Mouse (Mus musculus): Measurements from ENCODE around the gene Phactr4.
"Not testable (repeated sequence)": the region's sequence is repeated elsewhere in the genome, so short reads cannot be mapped to it uniquely, and the experiment has no call there.

Gene Phactr4

DNA sequence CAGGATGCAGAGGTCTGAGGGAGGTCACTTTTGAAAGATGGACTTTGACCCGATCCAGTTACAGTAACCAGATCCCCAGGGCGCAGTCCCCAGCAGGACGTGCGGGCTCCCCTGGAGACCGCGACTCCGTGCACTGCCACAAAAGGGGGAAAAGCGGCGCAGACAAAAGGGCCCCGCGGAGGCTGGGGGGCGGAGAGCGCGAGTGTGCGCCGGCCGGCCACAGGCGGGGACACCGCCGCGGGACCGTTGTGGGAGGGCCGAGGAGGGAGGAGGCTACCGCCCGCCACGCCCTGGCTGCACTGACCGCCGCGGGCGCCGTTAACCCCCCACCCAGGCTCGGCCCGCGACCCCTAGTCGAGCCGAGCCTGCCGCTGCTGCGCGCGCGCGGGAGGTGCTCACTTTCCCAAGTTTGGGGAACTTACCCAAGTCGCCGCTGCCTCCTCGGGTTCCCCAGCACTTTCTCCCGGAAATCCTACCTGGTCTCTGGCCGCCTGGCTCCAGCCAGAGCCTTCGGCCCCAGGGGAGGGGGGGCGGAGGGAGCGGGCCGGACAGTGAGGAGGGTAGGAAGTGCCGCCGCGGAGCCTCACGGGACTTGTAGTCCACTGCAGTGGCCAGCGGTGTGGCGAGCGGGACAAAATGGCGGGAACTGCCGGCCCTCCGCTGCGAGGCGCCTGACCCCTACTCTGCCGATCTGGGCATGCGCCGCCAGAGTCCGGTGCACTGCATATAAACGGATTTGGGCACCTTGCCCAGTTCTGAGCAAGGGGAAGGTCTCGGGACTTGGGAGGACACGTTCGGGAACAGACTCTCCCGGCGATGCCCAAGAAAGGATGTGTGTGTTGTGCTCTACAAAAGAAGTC, at the start of gene Phactr4:
TSS of gene Phactr4 (minus strand) at position 567 of the 860 bp plus-strand sequence.
- peak; percentile 93 for DNase-seq

DNA sequence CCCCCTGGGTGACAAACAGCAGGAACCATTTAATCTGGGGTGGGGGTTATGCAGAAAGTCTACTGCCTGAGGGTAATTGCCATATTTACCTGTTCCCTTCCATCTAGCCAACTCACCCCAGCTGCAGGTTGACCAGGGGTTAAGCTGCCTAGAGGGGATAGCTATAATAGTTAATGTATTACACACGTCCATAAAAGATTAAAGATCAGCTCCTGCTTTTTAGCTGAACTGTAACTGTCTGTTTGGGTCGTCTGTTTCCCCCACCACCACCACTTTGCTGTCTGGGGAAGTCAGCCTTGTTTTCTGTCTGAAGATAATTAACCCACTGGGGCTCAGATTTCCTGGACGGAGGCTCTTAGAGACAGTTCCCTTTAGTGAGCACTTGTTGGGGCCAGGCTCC, 47.6 kb upstream of the Phactr4 start:
- DNase-seq, result no peak

DNA sequence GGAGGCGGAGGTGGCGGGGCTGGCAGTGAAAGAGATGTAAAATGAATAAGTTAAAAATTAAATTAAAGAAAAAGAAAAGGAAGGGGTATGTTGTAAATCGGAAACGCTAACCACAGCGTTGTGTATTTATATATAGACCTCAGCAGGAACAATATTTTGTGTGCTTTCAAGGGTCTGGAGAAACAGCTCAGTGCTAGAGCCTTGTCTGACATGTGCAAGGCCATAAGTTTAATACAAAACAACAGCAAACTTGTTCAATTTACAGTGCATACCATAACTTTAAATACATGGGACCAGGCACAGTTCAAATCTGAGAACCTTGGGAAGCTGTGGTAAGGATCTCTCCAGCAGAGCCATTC, 41.9 kb upstream of the Phactr4 start:
- no peak for DNase-seq

DNA sequence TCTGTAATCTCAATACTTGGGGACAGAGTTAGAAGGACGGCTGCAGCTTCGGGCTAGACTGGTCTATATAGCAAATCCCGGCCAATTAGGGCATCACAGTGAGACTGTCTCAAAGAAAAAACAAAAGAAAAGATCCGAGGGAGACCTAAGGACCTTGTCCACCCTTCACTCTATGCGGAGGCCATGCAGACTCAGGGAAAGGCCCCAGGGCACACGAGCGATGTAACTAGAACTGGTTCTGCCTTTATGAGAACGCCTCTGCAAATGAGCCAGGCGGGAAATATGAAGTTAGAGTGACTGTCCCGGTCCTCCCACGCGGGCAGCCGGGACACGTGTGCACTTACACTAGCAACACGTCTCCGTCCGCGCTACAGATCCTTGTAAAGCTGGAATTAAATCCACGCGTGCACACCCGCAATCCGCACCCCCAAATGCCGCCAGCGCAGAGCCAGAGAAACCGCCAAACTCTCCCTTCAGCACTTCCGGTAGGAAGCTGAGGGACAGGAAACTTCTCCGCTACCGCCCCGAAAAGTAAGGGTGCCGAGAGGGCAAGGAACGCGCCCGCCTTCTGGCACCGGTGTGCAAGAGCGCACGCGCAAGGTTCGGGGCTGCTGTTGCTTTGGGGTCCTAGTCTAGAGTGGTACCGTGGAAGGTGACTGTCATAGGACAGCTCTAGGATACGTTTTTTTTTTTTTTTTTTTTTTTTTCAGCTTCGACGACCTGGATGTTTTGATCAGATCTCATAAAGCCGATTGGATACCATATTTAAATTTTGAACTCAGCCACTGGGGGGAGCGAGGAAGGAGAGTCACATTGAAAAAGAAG, 41.4 kb upstream of the Phactr4 start, which contains the start of gene Med18:
TSS of gene Med18 (minus strand) at position 492 of the 825 bp plus-strand sequence.
- peak; percentile 91 for DNase-seq

DNA sequence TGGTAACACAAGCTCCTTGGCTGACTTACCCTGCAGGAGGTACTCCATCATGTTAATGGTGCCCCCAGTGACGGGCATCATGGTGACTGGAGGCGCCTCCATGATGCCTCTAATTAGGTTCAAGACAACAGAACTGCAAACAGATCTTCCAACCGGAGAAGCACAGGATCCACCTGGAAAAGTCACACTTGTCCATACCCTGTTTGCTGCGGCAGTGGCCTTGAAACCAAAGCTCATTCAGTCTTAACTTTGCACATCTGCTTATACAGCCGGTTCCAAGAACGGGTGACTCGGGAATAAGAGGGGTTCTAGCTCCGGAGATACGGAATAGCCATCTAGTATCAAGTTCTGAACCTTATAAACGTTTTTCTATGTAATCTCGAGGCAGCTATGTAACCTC, 40.5 kb upstream of the Phactr4 start:
- DNase-seq, result no peak

DNA sequence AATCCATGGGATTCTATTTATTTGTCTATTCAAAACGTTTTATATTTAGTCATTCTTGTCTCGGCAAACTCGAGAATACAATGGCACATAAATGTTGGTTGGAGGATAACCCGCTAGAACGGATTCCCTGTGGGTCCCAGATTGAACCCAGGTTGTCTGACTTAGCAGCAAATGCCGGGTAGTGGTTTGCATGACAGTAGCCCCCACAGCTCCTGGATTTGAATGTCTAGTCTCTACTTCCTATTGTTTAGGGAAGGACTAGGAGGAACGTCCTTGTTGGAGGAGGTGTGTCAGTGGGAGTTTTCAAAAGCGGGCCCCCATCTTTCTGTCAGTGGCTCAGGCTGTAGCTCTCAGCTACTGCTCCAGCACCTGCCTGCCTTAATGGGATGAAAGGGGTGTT, 37.9 kb upstream of the Phactr4 start:
- no peak for DNase-seq

DNA sequence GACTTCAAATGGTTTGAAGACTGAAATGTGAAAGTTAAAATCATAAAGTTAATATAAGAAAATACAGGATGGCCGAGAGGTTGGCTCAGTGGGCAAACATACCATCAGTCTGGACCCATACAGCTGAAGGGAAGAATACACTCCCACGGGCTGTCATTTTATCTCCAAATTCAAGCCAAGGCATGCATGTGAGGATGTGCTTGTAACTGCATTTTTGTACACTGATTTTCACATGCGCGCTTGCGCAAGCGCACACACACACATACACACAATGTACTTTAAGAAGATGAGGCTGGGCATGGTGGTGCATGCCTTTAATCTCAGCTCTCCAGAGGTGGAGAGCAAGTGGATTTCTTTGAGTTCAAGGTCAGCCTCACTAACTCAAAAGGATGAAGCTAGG, 33.3 kb upstream of the Phactr4 start:
- DNase-seq, result no peak

DNA sequence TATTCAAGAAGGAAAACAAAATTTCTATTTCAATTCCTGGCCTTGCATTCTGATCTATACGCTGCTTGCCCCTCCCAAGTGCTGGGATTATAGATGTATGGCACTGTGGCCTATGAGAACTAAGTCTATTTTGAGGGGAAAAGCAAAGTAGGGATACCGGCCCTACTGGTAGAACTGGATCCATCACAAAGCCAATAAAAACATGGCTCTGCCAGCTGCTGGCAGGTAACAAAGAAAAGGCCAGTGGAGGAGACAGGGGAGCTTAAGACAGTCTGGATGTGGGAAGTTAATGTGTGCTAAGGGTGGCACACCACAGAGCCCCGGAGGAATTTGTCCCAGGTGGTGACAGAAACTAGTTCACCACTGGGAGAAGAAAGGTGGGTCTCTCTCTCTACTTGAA, 32.9 kb upstream of the Phactr4 start:
- no peak for DNase-seq

DNA sequence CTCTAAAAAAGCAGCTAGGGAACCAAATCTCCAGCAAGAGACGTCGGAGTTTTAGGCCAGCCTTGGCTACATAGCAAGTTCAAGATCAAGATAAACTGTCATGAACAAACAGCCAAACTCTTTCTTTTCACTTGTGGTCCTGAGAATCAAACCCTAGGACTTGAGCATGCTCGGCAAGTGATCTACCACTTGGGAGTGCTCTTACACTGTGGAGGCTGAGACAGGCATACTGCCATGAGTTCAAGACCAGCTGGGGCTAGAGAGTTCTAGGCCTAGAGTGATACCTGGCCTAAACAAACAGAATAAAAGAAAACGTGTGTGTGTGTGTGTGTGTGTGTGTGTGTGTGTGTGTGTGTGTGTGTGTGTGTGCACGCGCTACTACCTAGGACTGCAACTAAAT, 31.9 kb upstream of the Phactr4 start:
- no peak for DNase-seq

DNA sequence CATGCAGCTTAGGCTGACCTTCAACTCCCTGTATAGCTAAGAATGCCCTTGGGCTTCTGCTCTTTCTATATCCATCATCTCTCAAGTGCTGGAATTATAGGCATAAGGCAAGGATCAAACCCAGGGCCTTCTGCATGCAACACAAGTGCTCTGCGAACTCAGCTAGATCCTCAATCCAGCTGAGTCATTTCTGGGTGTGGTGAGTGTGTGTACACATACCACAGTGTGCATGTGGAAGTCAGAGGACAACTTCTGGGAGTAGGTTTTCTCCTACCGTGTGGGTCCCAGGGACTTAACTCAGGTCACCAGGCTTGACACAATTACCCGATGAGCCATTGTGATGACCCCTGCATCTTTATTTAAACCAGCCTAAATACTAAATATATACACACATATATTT, 27.5 kb upstream of the Phactr4 start:
- DNase-seq, result no peak

DNA sequence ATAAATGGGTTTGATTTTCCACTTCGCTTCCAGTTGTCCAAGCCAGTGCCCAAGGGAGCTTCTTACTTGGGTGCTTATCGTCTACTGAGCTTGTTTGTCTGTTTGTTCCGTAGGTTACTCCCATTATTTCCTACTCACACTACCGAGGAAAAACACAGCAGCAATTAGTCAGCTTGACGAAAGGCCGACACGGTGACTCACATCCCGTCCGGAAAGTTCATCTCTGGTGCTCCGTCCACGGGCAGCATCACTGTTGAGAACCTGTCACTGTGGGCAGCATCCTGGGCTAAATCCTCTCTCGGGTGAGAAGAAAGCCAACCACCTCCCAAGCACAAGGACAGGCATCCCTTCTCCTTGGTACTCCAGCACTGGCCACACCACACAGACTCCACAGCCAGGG, 23.8 kb upstream of the Phactr4 start:
- DNase-seq, result no peak

DNA sequence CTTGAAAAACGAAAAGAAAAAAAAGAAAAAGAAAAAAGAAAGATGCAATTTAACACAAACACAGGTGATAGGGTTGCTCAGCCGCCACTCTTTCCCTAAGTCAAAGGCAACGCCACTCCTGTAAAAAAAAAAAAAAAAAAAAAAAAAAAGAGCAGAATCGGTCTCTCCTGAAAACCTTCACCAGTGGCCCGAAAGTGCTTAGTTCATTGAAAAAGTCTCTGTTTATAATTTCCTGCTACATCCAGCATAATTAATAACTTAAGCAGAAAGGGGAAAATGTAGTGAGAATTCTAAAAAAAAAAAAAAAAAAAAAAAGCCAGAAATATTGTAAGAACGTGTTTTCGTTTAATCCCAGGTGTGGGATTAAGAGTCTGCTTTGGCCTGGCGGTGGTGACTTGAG, 22.2 kb upstream of the Phactr4 start:
- no peak for DNase-seq

DNA sequence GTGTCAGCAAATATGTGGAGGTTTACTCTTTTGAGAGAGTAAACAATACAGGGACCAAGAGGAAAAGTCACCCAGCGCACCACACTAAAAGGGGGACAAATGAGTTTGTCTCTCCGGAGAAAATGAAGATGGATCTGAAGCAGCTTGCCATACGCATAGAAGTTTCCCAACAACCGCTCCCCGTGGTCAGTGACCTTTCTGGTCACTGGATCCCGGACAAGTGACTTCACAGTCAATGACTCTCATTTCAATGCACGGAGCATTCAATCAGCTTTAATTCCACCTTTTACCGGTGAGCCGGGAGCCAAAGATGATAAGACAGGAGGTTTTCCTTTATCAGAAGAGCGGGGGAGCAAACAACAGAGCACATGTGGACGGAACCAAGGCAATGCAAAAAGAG, 15.6 kb upstream of the Phactr4 start:
- no peak for DNase-seq

DNA sequence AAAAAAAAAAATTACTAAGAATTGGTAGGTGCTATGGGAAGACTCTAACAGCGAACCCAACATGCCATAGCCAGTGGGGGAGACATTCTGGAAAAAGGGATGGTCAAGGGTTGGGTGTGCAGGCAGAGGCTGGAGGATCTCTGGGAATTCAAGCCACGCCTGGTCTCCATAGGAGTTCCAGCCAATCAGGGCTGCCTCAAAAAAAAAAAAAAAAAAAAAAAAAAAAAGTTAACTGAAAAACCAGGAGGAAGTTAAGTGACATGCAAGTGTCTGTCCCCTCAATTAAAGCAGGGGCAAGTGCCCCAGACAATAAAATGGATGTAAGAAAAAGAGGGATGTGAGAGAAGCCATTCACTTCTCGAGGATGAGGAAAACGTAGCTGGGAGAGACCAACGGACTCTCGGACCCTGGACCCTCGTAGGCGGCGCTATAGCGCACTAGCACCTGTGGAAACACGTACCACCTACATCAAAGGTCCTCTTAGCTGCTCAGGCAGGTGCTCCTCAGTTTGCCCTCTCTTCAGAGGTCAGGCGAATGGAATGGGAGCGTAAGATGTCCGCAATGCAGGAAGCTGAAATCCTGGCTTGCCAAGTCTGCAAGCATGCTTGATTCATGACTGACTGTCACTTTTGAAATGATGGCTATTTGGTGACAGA, 10.6 kb upstream of the Phactr4 start:
- DNase-seq, result no peak

DNA sequence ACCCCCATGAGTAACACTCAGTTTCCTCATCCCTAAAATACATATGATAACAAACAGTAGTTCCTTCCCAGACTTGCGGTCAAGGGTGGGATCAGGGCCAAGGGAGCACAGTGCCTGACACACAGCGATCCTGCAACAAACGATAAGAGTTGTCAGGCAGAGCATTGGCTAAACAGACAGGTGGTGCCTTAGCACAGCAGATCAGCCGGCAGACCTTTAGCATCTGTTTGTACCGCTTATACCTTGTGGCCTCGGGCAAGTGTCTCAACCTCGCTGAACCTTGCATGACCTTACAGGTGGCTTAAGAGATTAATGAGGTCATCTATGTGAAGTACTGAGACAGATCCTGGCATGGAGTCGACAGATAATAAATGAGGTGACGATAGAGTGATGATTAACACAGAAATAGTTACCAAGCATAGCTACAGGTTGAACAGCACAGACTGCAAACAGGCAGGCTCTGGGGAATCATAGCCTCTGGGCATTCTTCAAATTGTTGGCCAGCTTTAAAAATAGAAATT, 5.8 kb upstream of the Phactr4 start:
- no peak for DNase-seq

DNA sequence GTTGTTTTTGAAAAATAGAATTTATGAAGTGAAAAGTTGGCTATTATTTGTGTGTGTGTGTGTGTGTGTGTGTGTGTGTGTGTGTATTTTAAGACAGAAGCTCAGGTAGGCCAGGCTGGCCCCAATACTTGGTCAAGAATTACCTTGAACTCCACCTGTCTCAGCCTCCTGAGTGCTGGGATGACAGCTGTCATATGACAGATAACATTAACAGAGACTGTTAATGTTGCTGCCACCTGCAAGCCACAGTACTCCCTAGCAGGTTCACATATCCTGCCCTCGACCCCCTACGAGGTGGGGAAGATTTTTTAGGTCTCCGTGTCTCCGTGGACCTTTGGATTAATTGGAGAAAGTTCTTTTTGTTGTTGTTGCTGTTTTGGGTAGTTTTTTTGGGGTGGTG, 5.2 kb upstream of the Phactr4 start:
- DNase-seq, result no peak

DNA sequence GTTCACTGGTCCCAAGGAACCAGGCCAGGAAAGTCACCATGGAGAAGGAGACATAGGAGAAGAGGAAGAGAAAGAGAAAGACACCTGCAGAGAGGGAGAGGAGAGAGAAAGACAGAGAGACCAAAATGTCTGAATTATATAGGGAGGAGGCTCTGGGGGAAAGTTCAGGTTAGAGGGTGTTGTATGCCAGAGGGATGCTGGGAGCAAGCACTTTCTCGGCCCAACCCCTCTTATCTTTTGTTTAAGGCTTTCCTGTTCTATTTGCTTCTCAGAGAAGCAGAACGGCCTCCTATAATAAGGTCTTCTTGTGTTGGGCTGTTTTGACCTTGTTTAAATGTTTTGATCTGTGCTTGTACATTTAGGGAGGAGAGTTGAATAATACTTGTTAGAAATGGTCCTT, 3.7 kb upstream of the Phactr4 start:
- DNase-seq, result no peak

DNA sequence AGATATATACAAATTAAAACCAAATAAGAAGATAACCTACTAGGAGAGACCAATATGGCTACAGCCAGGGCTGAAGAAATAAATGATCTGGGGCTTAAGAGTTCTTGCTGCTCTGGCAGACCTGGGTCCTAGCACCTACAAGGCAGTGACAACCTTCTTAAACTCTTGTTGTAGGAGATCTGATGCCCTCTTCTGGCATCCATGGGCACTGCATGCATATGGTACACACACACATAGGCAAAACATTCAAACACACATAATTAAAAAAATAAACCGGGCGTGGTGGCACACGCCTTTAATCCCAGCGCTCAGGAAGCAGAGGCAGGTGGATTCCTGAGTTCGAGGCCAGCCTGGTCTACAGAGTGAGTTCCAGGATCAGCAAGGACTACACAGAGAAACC, 2.5 kb upstream of the Phactr4 start:
- no peak for DNase-seq

DNA sequence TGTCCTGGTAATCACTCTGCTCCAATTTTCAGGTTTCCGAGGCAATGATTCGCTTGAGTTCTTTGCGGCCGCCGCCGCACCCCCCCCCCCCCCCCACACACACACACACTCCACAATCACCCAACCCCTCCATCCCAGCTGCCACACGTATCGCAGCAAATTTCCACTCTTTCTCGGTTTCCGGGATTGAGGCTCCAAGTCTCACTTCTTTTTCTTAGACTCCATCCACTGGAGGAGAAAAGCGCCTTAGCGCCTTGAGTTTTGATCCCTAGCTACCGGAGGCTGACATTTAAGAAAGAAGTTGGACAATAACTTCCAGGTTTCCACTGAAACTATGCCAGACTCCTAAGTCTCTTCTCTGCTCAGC, 750 bp downstream of the Phactr4 start:
- DNase-seq, result no peak

DNA sequence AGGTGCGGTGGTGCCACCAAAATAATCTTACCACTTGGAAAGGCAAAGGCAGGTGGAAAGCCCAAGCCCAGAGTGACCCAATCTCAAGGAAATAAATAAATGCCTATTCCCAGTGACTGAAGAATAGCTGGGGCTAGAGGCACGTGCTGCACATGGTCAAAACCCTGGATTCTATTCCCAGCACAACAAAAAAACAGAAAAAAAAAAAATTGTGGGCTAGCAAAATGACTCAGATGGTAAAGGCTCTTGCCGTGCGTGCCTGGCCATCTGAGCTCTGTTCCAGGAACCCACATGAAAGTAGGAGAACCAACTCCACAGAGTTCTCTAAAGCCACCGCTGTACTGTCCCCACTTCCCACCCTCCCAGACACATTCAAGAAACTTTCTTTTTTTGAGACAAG, 1.8 kb downstream of the Phactr4 start:
- no peak for DNase-seq

DNA sequence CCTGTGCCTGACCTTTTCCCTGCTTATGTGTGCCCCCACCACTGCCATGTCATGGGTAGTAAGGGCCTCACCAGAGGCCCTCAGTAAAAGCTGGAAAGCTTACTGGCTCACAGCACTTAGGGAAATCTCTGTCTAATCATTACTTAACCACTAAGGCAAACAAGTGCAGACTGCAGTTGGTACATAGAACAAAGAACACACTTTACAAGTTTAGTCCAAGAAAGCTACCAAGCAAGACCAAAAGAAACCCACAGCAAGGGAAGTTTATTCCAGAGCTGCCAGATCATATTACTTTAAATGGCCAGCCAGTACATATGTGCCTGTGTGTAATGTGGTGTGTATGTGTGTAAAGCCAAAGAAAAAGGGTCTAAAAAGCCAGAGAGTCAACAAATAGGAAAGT, 6.3 kb downstream of the Phactr4 start:
- no peak for DNase-seq

DNA sequence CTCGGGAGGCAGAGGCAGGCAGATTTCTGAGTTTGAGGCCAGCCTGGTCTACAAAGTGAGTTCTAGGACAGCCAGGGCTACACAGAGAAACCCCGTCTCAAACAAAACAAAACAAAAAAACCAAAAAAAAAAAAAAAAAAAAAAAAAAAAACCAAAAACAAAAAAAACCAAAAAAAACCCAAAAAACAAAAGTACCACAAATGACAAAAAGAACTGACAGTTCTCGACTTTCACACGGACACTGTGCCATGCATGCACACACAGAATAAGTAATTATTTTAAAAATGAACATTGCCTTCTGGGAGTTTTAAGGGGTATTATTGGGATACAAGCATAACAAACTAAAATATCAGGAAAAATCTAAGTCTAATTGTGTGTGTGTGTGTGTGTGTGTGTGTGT, 9.0 kb downstream of the Phactr4 start:
- not testable (repeated sequence) for DNase-seq

DNA sequence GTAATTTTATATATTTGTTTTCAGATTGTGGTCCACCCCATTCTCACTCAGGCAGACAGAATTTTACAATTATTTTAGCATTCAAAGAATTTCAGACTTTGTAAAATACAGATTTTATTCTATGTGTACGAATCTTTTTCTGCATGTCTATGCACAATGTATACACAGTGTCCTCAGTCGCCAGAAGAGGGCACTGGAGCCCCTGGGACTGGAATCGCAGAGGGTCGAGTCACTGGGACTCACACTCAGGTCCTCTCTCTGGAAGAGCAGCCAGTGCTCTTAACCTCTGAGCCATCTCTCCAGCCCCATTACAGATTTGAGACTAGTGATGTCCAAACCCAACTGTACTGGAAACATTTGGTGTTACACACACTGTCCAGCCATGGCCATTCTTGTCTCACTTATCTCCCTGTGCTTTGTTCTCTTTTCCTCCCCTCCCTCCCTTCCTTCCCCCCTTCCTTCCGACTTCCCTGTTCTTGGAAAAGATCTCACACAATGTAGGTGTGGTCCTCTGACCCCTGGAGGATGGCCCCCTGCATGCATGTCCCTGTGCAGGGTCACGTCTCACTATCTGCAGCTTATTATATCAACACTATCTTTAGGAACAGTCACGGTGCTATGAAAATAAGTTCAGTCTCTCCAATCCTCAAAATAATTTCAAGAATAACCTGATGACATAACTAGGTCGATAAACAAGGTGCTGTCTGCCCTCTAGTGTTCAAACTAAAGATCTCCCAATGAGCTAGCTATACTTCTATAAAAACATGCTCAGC, 10.8 kb downstream of the Phactr4 start:
- DNase-seq, result no peak

All from cerebellum, adult 8-10 months (tissue).